Comparison of ENCODE assay signal across 31 mouse cellular contexts in the genomic region with DNA sequence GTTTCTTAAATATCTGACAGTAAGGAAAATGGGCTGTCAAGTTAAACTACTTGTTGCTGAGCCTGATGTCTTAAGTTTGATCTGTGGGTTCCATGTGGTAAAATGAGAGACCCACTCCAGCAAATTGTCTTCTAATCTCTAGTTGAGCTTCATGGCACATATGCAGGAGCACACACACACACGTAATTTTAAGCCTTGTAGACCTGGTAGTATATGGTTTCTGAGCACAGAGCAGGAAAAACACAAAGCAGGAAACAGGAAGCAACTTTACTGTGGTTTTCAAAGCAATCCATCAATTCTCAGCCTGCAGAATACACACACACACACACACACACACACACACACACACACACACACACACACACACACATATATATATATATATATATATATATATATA.
"Had no signal": no experiment of that assay in that cellular context is flagged by ENCODE, and none has a peak within 500 bp of the region (broad histone marks: within the 10 kb centered on the region; RNA-seq: fewer than 3 reads in every experiment).

No protein-coding gene starts in this region.

- H3K4me2 ChIP-seq: limb, embryonic 12.5 days; limb, embryonic 13.5 days; limb, embryonic 15.5 days; liver, embryonic 11.5 days; liver, embryonic 12.5 days; liver, embryonic 13.5 days; liver, embryonic 15.5 days; lung, embryonic 14.5 days; lung, embryonic 15.5 days; midbrain, embryonic 11.5 days; midbrain, embryonic 12.5 days; midbrain, embryonic 13.5 days; midbrain, embryonic 15.5 days had no signal

- ATAC-seq: liver, embryonic 12.5 days; liver, postnatal 0 days; lung, postnatal 0 days; midbrain, embryonic 13.5 days; midbrain, embryonic 15.5 days; midbrain, embryonic 16.5 days had no signal

- H3K9ac ChIP-seq: limb, embryonic 12.5 days; limb, embryonic 13.5 days; limb, embryonic 15.5 days; liver, embryonic 12.5 days; liver, embryonic 13.5 days; liver, embryonic 14.5 days; liver, embryonic 15.5 days; liver, postnatal 0 days; lung, embryonic 14.5 days; lung, embryonic 15.5 days; midbrain, embryonic 12.5 days; midbrain, embryonic 13.5 days; midbrain, embryonic 15.5 days had no signal

- H3K27ac ChIP-seq: limb, embryonic 10.5 days; limb, embryonic 12.5 days; limb, embryonic 13.5 days; limb, embryonic 15.5 days; liver, embryonic 12.5 days; liver, embryonic 13.5 days; liver, embryonic 14.5 days; liver, embryonic 15.5 days; lung, embryonic 15.5 days; macrophage; midbrain, embryonic 10.5 days; midbrain, embryonic 12.5 days; midbrain, embryonic 13.5 days; midbrain, embryonic 15.5 days had no signal

- H3K9me3 ChIP-seq: limb, embryonic 10.5 days; limb, embryonic 12.5 days; limb, embryonic 13.5 days; limb, embryonic 15.5 days; liver, embryonic 12.5 days; liver, embryonic 13.5 days; liver, embryonic 15.5 days; lung, embryonic 15.5 days; midbrain, embryonic 10.5 days; midbrain, embryonic 12.5 days; midbrain, embryonic 13.5 days; midbrain, embryonic 15.5 days had no signal

- H3K4me1 ChIP-seq: limb, embryonic 10.5 days; limb, embryonic 12.5 days; limb, embryonic 13.5 days; limb, embryonic 15.5 days; liver, embryonic 12.5 days; liver, embryonic 13.5 days; liver, embryonic 15.5 days; midbrain, embryonic 10.5 days; midbrain, embryonic 12.5 days; midbrain, embryonic 15.5 days had no signal

- H3K36me3 ChIP-seq: limb, embryonic 10.5 days; limb, embryonic 12.5 days; limb, embryonic 13.5 days; limb, embryonic 15.5 days; liver, embryonic 12.5 days; liver, embryonic 13.5 days; liver, embryonic 15.5 days; lung, embryonic 15.5 days; midbrain, embryonic 10.5 days; midbrain, embryonic 12.5 days; midbrain, embryonic 13.5 days; midbrain, embryonic 15.5 days had no signal

- H3K4me3 ChIP-seq: limb, embryonic 10.5 days; limb, embryonic 12.5 days; limb, embryonic 13.5 days; limb, embryonic 15.5 days; liver, embryonic 12.5 days; liver, embryonic 13.5 days; liver, embryonic 15.5 days; lung, embryonic 15.5 days; megakaryocyte, embryonic 14.5 days; midbrain, embryonic 10.5 days; midbrain, embryonic 12.5 days; midbrain, embryonic 13.5 days; midbrain, embryonic 15.5 days; myocyte had no signal

- H3K27me3 ChIP-seq: limb, embryonic 12.5 days; limb, embryonic 13.5 days; limb, embryonic 15.5 days; liver, embryonic 12.5 days; liver, embryonic 13.5 days; liver, embryonic 15.5 days; lung, embryonic 15.5 days; megakaryocyte, embryonic 14.5 days; midbrain, embryonic 12.5 days; midbrain, embryonic 13.5 days; midbrain, embryonic 15.5 days had no signal

- DNase-seq: left cerebral cortex, postnatal 4 days; liver; liver, embryonic 13.5 days; liver, postnatal 0 days; lung, adult 18-20 months; lung, adult 2 months; lung, embryonic 14.5 days; lung, postnatal 10 days; lung, postnatal 14 days; lung, postnatal 36 days; lung, postnatal 4 days; midbrain, embryonic 14.5 days had no signal
